Mouse (Mus musculus): ENCODE data around the gene Chad.

GRCm38 (mm10) chr11:94575036-94575435, 10.2 kb downstream of the Chad start:
- TF ChIP-seq EP300 (IDR thresholded peaks at IDR 0.05; ENCODE audit: low read length): no peak
- no peak for TF ChIP-seq MAFK (IDR thresholded peaks at IDR 0.05; ENCODE audit: insufficient replicate concordance, low read length)
- no peak for TF ChIP-seq USF1 (IDR thresholded peaks at IDR 0.05; ENCODE audit: low read depth, low read length)
- TF ChIP-seq NRF1 (IDR thresholded peaks at IDR 0.05; ENCODE audit: low read depth, low read length): no peak
